Mouse (Mus musculus) heart, postnatal 10 days (tissue): Measurements from ENCODE around the gene Zfp870. TPM values are rescaled to one million over a fixed set of nuclear protein-coding genes. Genes with fewer than 3 reads are reported as not detected.
"Not testable (repeated sequence)": the region's sequence is repeated elsewhere in the genome, so short reads cannot be mapped to it uniquely, and the experiment has no call there.

Experiments used
- DNase-seq, 2 experiments: peaks; one replicate each; pipeline ENCODE4 v3.0.0; 2021
- intact Hi-C: fragments of 180-260 bp; cut with DNase I; formaldehyde crosslinking; loops from one replicate; pipeline ENCODE4 v1.15.1; 2025
- total RNA-seq, 2 experiments: library from RNA; stranded (reverse); gene quantifications; 2 replicates each; pipeline ENCODE4 v1.2.3; 2021

Zfp870 gene
- total RNA-seq, 2 experiments from 2014 or later, result 10.0 to 10.7 TPM

- intact Hi-C loops, result no loop called here
Measured at GRCm38 (mm10) chr17:32872696-32873095, 18.7 kb downstream of the Zfp870 start.

GRCm38 (mm10) chr17:32872091-32872490, 19.4 kb downstream of the Zfp870 start:
- DNase-seq, result no peak
- intact Hi-C loops, result no loop called here

More at GRCm38 (mm10) chr17:32872696-32873095, 18.7 kb downstream of the Zfp870 start:
- DNase-seq, result no peak

- intact Hi-C loops, result no loop called here
- DNase-seq, result no peak
Measured at GRCm38 (mm10) chr17:32871483-32871882, 20.0 kb downstream of the Zfp870 start.

GRCm38 (mm10) chr17:32867266-32867665, 24.2 kb downstream of the Zfp870 start:
- intact Hi-C loops, DNase-seq: not testable (repeated sequence)

- intact Hi-C loops, DNase-seq: not testable (repeated sequence)
Measured at GRCm38 (mm10) chr17:32856713-32857112, 34.7 kb downstream of the Zfp870 start.

GRCm38 (mm10) chr17:32851581-32851980, 39.9 kb downstream of the Zfp870 start:
- DNase-seq, result no peak
- intact Hi-C loops, result no loop called here

- no peak for DNase-seq
- intact Hi-C loops, result no loop called here
Measured at GRCm38 (mm10) chr17:32841388-32841787, 50.1 kb downstream of the Zfp870 start.

GRCm38 (mm10) chr17:32839083-32839802, 52.2 kb downstream of the Zfp870 start:
- peak; percentile 14 to 25 for DNase-seq
- intact Hi-C loops, result no loop called here

GRCm38 (mm10) chr17:32830418-32830782, 61.0 kb downstream of the Zfp870 start:
- intact Hi-C loops, result loop anchor here (5.0 kb wide), 1 partner anchor 43 kb away; the partner anchor contains the start of gene Zfp871
- no peak for DNase-seq

GRCm38 (mm10) chr17:32829540-32830417, 61.7 kb downstream of the Zfp870 start, which contains the start of gene Zfp799:
TSS of gene Zfp799 (minus strand) at chr17:32830261.
- peak; percentile 86 to 87 for DNase-seq
- intact Hi-C loops, result loop anchor here (5.0 kb wide), 1 partner anchor 42 kb away; the partner anchor contains the start of gene Zfp871

Other genes with a start within 250 kb of the Zfp870 start
- gene Cyp4f40, start 232.7 kb downstream of the Zfp870 start, total RNA-seq, result not detected
- gene Cyp4f15, start 206.0 kb downstream of the Zfp870 start, total RNA-seq, result not detected
- 10 to 100 TPM; 43.4 to 44.3 TPM for gene Zfp871, start 103.4 kb downstream of the Zfp870 start, total RNA-seq
- under 1 TPM; 0.40 to 0.50 TPM for gene Zfp811, start 81.7 kb downstream of the Zfp870 start, total RNA-seq
- gene Zfp799, start 61.4 kb downstream of the Zfp870 start, total RNA-seq, result 10 to 100 TPM; 10.1 to 17.0 TPM
- gene Cyp4f14, start 25.7 kb upstream of the Zfp870 start, total RNA-seq, result not detected
- 10 to 100 TPM; 13.7 to 15.7 TPM for gene Cyp4f13, start 55.8 kb upstream of the Zfp870 start, total RNA-seq
- 1 to 10 TPM; 3.0 to 4.0 TPM for gene Zfp472, start 74.2 kb upstream of the Zfp870 start, total RNA-seq
- gene Zfp952, start 101.5 kb upstream of the Zfp870 start, total RNA-seq, result 1 to 10 TPM; 7.9 to 8.5 TPM
- 1 to 10 TPM; 6.2 to 6.4 TPM for gene Zfp763, start 141.8 kb upstream of the Zfp870 start, total RNA-seq
- gene 4921501E09Rik, start 176.4 kb upstream of the Zfp870 start, total RNA-seq, result not detected
- 1 to 10 TPM; 5.8 to 8.2 TPM for gene Zfp563, start 197.7 kb upstream of the Zfp870 start, total RNA-seq
- not detected for gene Morc2b, start 248.0 kb upstream of the Zfp870 start, total RNA-seq